Mouse (Mus musculus): ENCODE results near the gene Vav2. TPM values are rescaled to one million over a fixed set of nuclear protein-coding genes. Genes with fewer than 3 reads are reported as not detected.

The Vav2 gene
- polyA plus RNA-seq, 1 experiment from 2014 or later, result 5.8 TPM

- no peak for ATAC-seq (ENCODE audit: insufficient number of reproducible peaks, low FRiP score, low TSS enrichment, low read depth)
Observed at GRCm38 (mm10) chr2:27355684-27356083, 71.1 kb downstream of the Vav2 start.

GRCm38 (mm10) chr2:27354610-27355211 lies 72.1 kb downstream of the Vav2 start:
- Histone ChIP-seq H3K4me1 (peaks cover 5% of the 10 kb centered on the region), H3K4me3 (replicated peaks) (no peak overlapping the region), H3K36me3 (peaks cover 12% of the 10 kb centered on the region; the same call in 1 of the 2 replicates), H3K27ac (replicated peaks) (no peak overlapping the region), H3K4me2 (replicated peaks) (no peak overlapping the region), H3K9me3 (replicated peaks) (no peaks in the 10 kb centered on the region), H3K27me3 (no peaks in the 10 kb centered on the region), H3K9ac (no peak overlapping the region)
- WGBS, result 69% methylated on average over 6 of the region's 6 CpGs
- no peak for ATAC-seq (ENCODE audit: insufficient number of reproducible peaks, low FRiP score, low TSS enrichment, low read depth)

More at GRCm38 (mm10) chr2:27355684-27356083, 71.1 kb downstream of the Vav2 start:
- H3K4me3 ChIP-seq (replicated peaks), result no peak overlapping the region
- no peak overlapping the region for H3K9ac ChIP-seq
- no peaks in the 10 kb centered on the region for H3K9me3 ChIP-seq (replicated peaks)
- no peak overlapping the region for H3K27ac ChIP-seq (replicated peaks)
- peaks cover 5% of the 10 kb centered on the region for H3K4me1 ChIP-seq
- H3K4me2 ChIP-seq (replicated peaks), result no peak overlapping the region
- peaks cover 6% of the 10 kb centered on the region; the same call in 1 of the 2 replicates for H3K36me3 ChIP-seq
- 41% methylated on average over 4 of the region's 4 CpGs for WGBS
- H3K27me3 ChIP-seq, result no peaks in the 10 kb centered on the region

- WGBS, result 80% methylated on average over 8 of the region's 8 CpGs
- Histone ChIP-seq H3K27me3 (no peaks in the 10 kb centered on the region), H3K4me1 (peaks cover 5% of the 10 kb centered on the region), H3K4me2 (replicated peaks) (no peak overlapping the region), H3K9me3 (replicated peaks) (no peaks in the 10 kb centered on the region), H3K9ac (no peak overlapping the region), H3K4me3 (replicated peaks) (no peak overlapping the region), H3K27ac (replicated peaks) (no peak overlapping the region), H3K36me3 (peaks cover 14% of the 10 kb centered on the region; the same call in 1 of the 2 replicates)
- no peak for ATAC-seq (ENCODE audit: insufficient number of reproducible peaks, low FRiP score, low TSS enrichment, low read depth)
Observed at GRCm38 (mm10) chr2:27352720-27353119, 74.1 kb downstream of the Vav2 start.

GRCm38 (mm10) chr2:27350371-27350770 lies 76.5 kb downstream of the Vav2 start:
- no peaks in the 10 kb centered on the region for H3K27me3 ChIP-seq
- no peak overlapping the region for H3K4me3 ChIP-seq (replicated peaks)
- peaks cover 5% of the 10 kb centered on the region for H3K4me1 ChIP-seq
- no peak overlapping the region for H3K4me2 ChIP-seq (replicated peaks)
- WGBS, result 90% methylated on average over 5 of the region's 5 CpGs
- ATAC-seq (ENCODE audit: insufficient number of reproducible peaks, low FRiP score, low TSS enrichment, low read depth), result no peak
- no peak overlapping the region for H3K9ac ChIP-seq
- H3K9me3 ChIP-seq (replicated peaks), result no peaks in the 10 kb centered on the region
- H3K36me3 ChIP-seq, result peaks cover 14% of the 10 kb centered on the region; the same call in 1 of the 2 replicates
- no peak overlapping the region for H3K27ac ChIP-seq (replicated peaks)

- Histone ChIP-seq H3K9ac (no peak overlapping the region), H3K4me1 (peaks cover 4% of the 10 kb centered on the region; the same call in 1 of the 2 replicates), H3K4me2 (replicated peaks) (no peak overlapping the region), H3K27me3 (no peaks in the 10 kb centered on the region), H3K27ac (replicated peaks) (no peak overlapping the region), H3K9me3 (replicated peaks) (no peaks in the 10 kb centered on the region), H3K36me3 (no peaks in the 10 kb centered on the region), H3K4me3 (replicated peaks) (no peak overlapping the region)
- WGBS, result 65% methylated on average over 12 of the region's 12 CpGs
- no peak for ATAC-seq (ENCODE audit: insufficient number of reproducible peaks, low FRiP score, low TSS enrichment, low read depth)
Observed at GRCm38 (mm10) chr2:27343984-27344453, 82.8 kb downstream of the Vav2 start.

GRCm38 (mm10) chr2:27340682-27341081 lies 86.2 kb downstream of the Vav2 start:
- Histone ChIP-seq H3K9ac (no peak overlapping the region), H3K9me3 (replicated peaks) (no peaks in the 10 kb centered on the region), H3K4me1 (0 out of 2 replicates have a peak, but pooled peaks cover 3% of the 10 kb centered on the region), H3K4me2 (replicated peaks) (no peak overlapping the region), H3K27me3 (no peaks in the 10 kb centered on the region), H3K4me3 (replicated peaks) (no peak overlapping the region), H3K27ac (replicated peaks) (no peak overlapping the region), H3K36me3 (no peaks in the 10 kb centered on the region)
- ATAC-seq (ENCODE audit: insufficient number of reproducible peaks, low FRiP score, low TSS enrichment, low read depth), result no peak
- WGBS, result 80% methylated on average over 6 of the region's 6 CpGs

- no peaks in the 10 kb centered on the region for H3K9me3 ChIP-seq (replicated peaks)
- H3K4me1 ChIP-seq, result 0 out of 2 replicates have a peak, but pooled peaks cover 3% of the 10 kb centered on the region
- H3K27me3 ChIP-seq, result no peaks in the 10 kb centered on the region
- 46% methylated on average over 8 of the region's 8 CpGs for WGBS
- H3K4me3 ChIP-seq (replicated peaks), result no peak overlapping the region
- H3K27ac ChIP-seq (replicated peaks), result no peak overlapping the region
- H3K9ac ChIP-seq, result no peak overlapping the region
- no peak overlapping the region for H3K4me2 ChIP-seq (replicated peaks)
- ATAC-seq (ENCODE audit: insufficient number of reproducible peaks, low FRiP score, low TSS enrichment, low read depth), result no peak
- H3K36me3 ChIP-seq, result no peaks in the 10 kb centered on the region
Observed at GRCm38 (mm10) chr2:27339051-27339450, 87.8 kb downstream of the Vav2 start.

GRCm38 (mm10) chr2:27337261-27337660 lies 89.6 kb downstream of the Vav2 start:
- Histone ChIP-seq H3K27me3 (no peaks in the 10 kb centered on the region), H3K27ac (replicated peaks) (no peak overlapping the region), H3K4me1 (0 out of 2 replicates have a peak, but pooled peaks cover 3% of the 10 kb centered on the region), H3K36me3 (no peaks in the 10 kb centered on the region), H3K4me3 (replicated peaks) (no peak overlapping the region), H3K4me2 (replicated peaks) (no peak overlapping the region), H3K9ac (no peak overlapping the region), H3K9me3 (replicated peaks) (no peaks in the 10 kb centered on the region)
- 63% methylated on average over 6 of the region's 6 CpGs for WGBS
- no peak for ATAC-seq (ENCODE audit: insufficient number of reproducible peaks, low FRiP score, low TSS enrichment, low read depth)

- ATAC-seq (ENCODE audit: insufficient number of reproducible peaks, low FRiP score, low TSS enrichment, low read depth), result no peak
- WGBS, result 67% methylated on average over 9 of the region's 9 CpGs
Observed at GRCm38 (mm10) chr2:27336600-27336999, 90.2 kb downstream of the Vav2 start.

GRCm38 (mm10) chr2:27334816-27335215 lies 92.0 kb downstream of the Vav2 start:
- 76% methylated on average over 4 of the region's 4 CpGs for WGBS
- Histone ChIP-seq H3K27ac (replicated peaks) (no peak overlapping the region), H3K36me3 (no peaks in the 10 kb centered on the region), H3K4me3 (replicated peaks) (no peak overlapping the region), H3K9ac (no peak overlapping the region), H3K27me3 (no peaks in the 10 kb centered on the region), H3K4me2 (replicated peaks) (no peak overlapping the region), H3K4me1 (0 out of 2 replicates have a peak, but pooled peaks cover 3% of the 10 kb centered on the region), H3K9me3 (replicated peaks) (no peaks in the 10 kb centered on the region)
- no peak for ATAC-seq (ENCODE audit: insufficient number of reproducible peaks, low FRiP score, low TSS enrichment, low read depth)

More at GRCm38 (mm10) chr2:27336600-27336999, 90.2 kb downstream of the Vav2 start:
- no peaks in the 10 kb centered on the region for H3K27me3 ChIP-seq
- H3K9me3 ChIP-seq (replicated peaks), result no peaks in the 10 kb centered on the region
- no peaks in the 10 kb centered on the region for H3K36me3 ChIP-seq
- H3K9ac ChIP-seq, result no peak overlapping the region
- H3K4me1 ChIP-seq, result 0 out of 2 replicates have a peak, but pooled peaks cover 3% of the 10 kb centered on the region
- no peak overlapping the region for H3K27ac ChIP-seq (replicated peaks)
- H3K4me2 ChIP-seq (replicated peaks), result no peak overlapping the region
- H3K4me3 ChIP-seq (replicated peaks), result no peak overlapping the region

- H3K27ac ChIP-seq (replicated peaks), result no peak overlapping the region
- H3K4me2 ChIP-seq (replicated peaks), result no peak overlapping the region
- no peak for ATAC-seq (ENCODE audit: insufficient number of reproducible peaks, low FRiP score, low TSS enrichment, low read depth)
- H3K36me3 ChIP-seq, result no peaks in the 10 kb centered on the region
- no peaks in the 10 kb centered on the region for H3K9me3 ChIP-seq (replicated peaks)
- H3K9ac ChIP-seq, result no peak overlapping the region
- 73% methylated on average over 5 of the region's 5 CpGs for WGBS
- H3K4me3 ChIP-seq (replicated peaks), result no peak overlapping the region
- H3K4me1 ChIP-seq, result peaks cover 19% of the 10 kb centered on the region; the same call in 1 of the 2 replicates
- no peaks in the 10 kb centered on the region for H3K27me3 ChIP-seq
Observed at GRCm38 (mm10) chr2:27331560-27331959, 95.3 kb downstream of the Vav2 start.

- Histone ChIP-seq H3K27ac (replicated peaks) (no peak overlapping the region), H3K4me3 (replicated peaks) (no peak overlapping the region), H3K9ac (no peak overlapping the region), H3K9me3 (replicated peaks) (no peaks in the 10 kb centered on the region), H3K4me2 (replicated peaks) (no peak overlapping the region), H3K36me3 (no peaks in the 10 kb centered on the region), H3K27me3 (no peaks in the 10 kb centered on the region), H3K4me1 (peaks cover 19% of the 10 kb centered on the region; the same call in 1 of the 2 replicates)
- no peak for ATAC-seq (ENCODE audit: insufficient number of reproducible peaks, low FRiP score, low TSS enrichment, low read depth)
- WGBS, result 66% methylated on average over 8 of the region's 8 CpGs
Observed at GRCm38 (mm10) chr2:27330446-27330845, 96.4 kb downstream of the Vav2 start.
